Mouse (Mus musculus): ENCODE data around the gene Slc26a10. TPM values are rescaled to one million over a fixed set of nuclear protein-coding genes. Genes with fewer than 3 reads are reported as not detected.

Slc26a10 gene
- total RNA-seq (2023; ENCODE audit: inconsistent age) = not detected in 4 replicates

GRCm38 (mm10) chr10:127179871-127180694, at the start of gene Slc26a10:
Gene Slc26a10, minus strand, starts transcription at chr10:127180645.

GRCm38 (mm10) chr10:127211414-127211854, 31.0 kb upstream of the Slc26a10 start, which contains the start of gene Pip4k2c:
Gene Pip4k2c, minus strand, starts transcription at chr10:127211585.

GRCm38 (mm10) chr10:127195328-127196129, 15.1 kb upstream of the Slc26a10 start, which contains the start of gene Dtx3:
Gene Dtx3, minus strand, starts transcription at chr10:127195728.

GRCm38 (mm10) chr10:127189651-127190381, 9.4 kb upstream of the Slc26a10 start, which contains the start of gene Arhgef25:
Gene Arhgef25, minus strand, starts transcription at chr10:127190083.

GRCm38 (mm10) chr10:127164631-127165353, 15.7 kb downstream of the Slc26a10 start, which contains the start of gene B4galnt1:
Gene B4galnt1, plus strand, starts transcription at chr10:127165225.

Other genes starting within 250 kb of the Slc26a10 start
- 52.2 to 52.6 TPM (median 52.3 TPM) in 4 replicates for gene Ctdsp2, start 201.9 kb downstream of the Slc26a10 start, total RNA-seq (2023; ENCODE audit: inconsistent age)
- gene Avil, start 179.9 kb downstream of the Slc26a10 start, total RNA-seq (2023; ENCODE audit: inconsistent age) = 0.18 to 1.2 TPM (median 0.61 TPM) in 4 replicates
- 17.0 to 31.5 TPM (median 21.4 TPM) in 4 replicates for gene Tsfm, start 149.8 kb downstream of the Slc26a10 start, total RNA-seq (2023; ENCODE audit: inconsistent age)
- 17.3 to 22.6 TPM (median 21.0 TPM) in 4 replicates for gene Mettl1, start 139.2 kb downstream of the Slc26a10 start, total RNA-seq (2023; ENCODE audit: inconsistent age)
- gene Eef1akmt3, start 139.1 kb downstream of the Slc26a10 start, total RNA-seq (2023; ENCODE audit: inconsistent age) = not detected in 4 replicates
- 0.42 to 1.6 TPM (median 0.77 TPM) in 4 replicates for gene Cyp27b1, start 132.4 kb downstream of the Slc26a10 start, total RNA-seq (2023; ENCODE audit: inconsistent age)
- 2.2 to 3.2 TPM (median 2.6 TPM) in 4 replicates for gene March9, start 120.5 kb downstream of the Slc26a10 start, total RNA-seq (2023; ENCODE audit: inconsistent age)
- 117 to 142 TPM (median 123 TPM) in 4 replicates for gene Cdk4, start 117.1 kb downstream of the Slc26a10 start, total RNA-seq (2023; ENCODE audit: inconsistent age)
- 20.7 to 26.3 TPM (median 22.6 TPM) in 4 replicates for gene Tspan31, start 110.4 kb downstream of the Slc26a10 start, total RNA-seq (2023; ENCODE audit: inconsistent age)
- 94.4 to 124 TPM (median 104 TPM) in 4 replicates for gene Agap2, start 105.4 kb downstream of the Slc26a10 start, total RNA-seq (2023; ENCODE audit: inconsistent age)
- gene Os9, start 59.5 kb downstream of the Slc26a10 start, total RNA-seq (2023; ENCODE audit: inconsistent age) = 82.4 to 86.0 TPM (median 83.5 TPM) in 4 replicates
- 441 to 475 TPM (median 457 TPM) in 4 replicates for gene B4galnt1, start 15.4 kb downstream of the Slc26a10 start, total RNA-seq (2023; ENCODE audit: inconsistent age)
- gene Arhgef25, start 9.4 kb upstream of the Slc26a10 start, total RNA-seq (2023; ENCODE audit: inconsistent age) = 0.51 TPM in 1 of 4 replicates, not detected in the others
- 65.6 to 71.2 TPM (median 67.8 TPM) in 4 replicates for gene Dtx3, start 15.1 kb upstream of the Slc26a10 start, total RNA-seq (2023; ENCODE audit: inconsistent age)
- 54.6 to 62.2 TPM (median 61.4 TPM) in 4 replicates for gene Pip4k2c, start 30.9 kb upstream of the Slc26a10 start, total RNA-seq (2023; ENCODE audit: inconsistent age)
- 0.29 to 0.54 TPM (median 0.32 TPM) in 3 of 4 replicates, not detected in the other for gene Kif5a, start 82.7 kb upstream of the Slc26a10 start, total RNA-seq (2023; ENCODE audit: inconsistent age)
- 98.5 to 110 TPM (median 104 TPM) in 4 replicates for gene Dctn2, start 85.7 kb upstream of the Slc26a10 start, total RNA-seq (2023; ENCODE audit: inconsistent age)
- gene Mbd6, start 108.4 kb upstream of the Slc26a10 start, total RNA-seq (2023; ENCODE audit: inconsistent age) = 110 to 114 TPM (median 112 TPM) in 4 replicates
- 50.8 to 76.3 TPM (median 70.5 TPM) in 4 replicates for gene Mars, start 131.1 kb upstream of the Slc26a10 start, total RNA-seq (2023; ENCODE audit: inconsistent age)
- gene Arhgap9, start 141.3 kb upstream of the Slc26a10 start, total RNA-seq (2023; ENCODE audit: inconsistent age) = 100 to 111 TPM (median 107 TPM) in 4 replicates
- 0.13 TPM in 1 of 4 replicates, not detected in the others for gene Gli1, start 161.3 kb upstream of the Slc26a10 start, total RNA-seq (2023; ENCODE audit: inconsistent age)
- not detected in 4 replicates for gene Inhbe, start 173.8 kb upstream of the Slc26a10 start, total RNA-seq (2023; ENCODE audit: inconsistent age)
- not detected in 4 replicates for gene Inhbc, start 189.8 kb upstream of the Slc26a10 start, total RNA-seq (2023; ENCODE audit: inconsistent age)
- 115 to 122 TPM (median 119 TPM) in 4 replicates for gene R3hdm2, start 199.7 kb upstream of the Slc26a10 start, total RNA-seq (2023; ENCODE audit: inconsistent age)

Measured in B cell, adult (primary cell).